Mouse (Mus musculus) lung, postnatal 0 days (tissue): ENCODE data around the gene Nrg3.

ENCODE experiments used
- CTCF ChIP-seq: IDR thresholded peaks from 2 replicates; pipeline ENCODE4 v1.5.1; 2016; ENCODE audit warnings: antibody characterized with exemption, mild to moderate bottlenecking
- EP300 ChIP-seq: IDR thresholded peaks from 2 replicates; pipeline ENCODE4 v1.6.1; 2016; ENCODE audit warnings: antibody characterized with exemption, mild to moderate bottlenecking, control low read depth

- TF ChIP-seq CTCF (no peak), EP300 (no peak)
These were observed 963.9 kb downstream of the Nrg3 start for GRCm38 (mm10) chr14:38509016-38509415.
